Mouse (Mus musculus) right cerebral cortex, postnatal 14 days (tissue): ENCODE data around the gene Fbxw4.

Experiments used
- DNase-seq: peaks from one replicate; pipeline ENCODE4 v3.0.0; 2022

Fbxw4 gene

GRCm38 (mm10) chr19:45535214-45535735 lies 124.8 kb downstream of the Fbxw4 start:
- no peak for DNase-seq

GRCm38 (mm10) chr19:45533617-45534016 lies 126.5 kb downstream of the Fbxw4 start:
- no peak for DNase-seq

- DNase-seq: no peak
Observed at GRCm38 (mm10) chr19:45531554-45531953, 128.6 kb downstream of the Fbxw4 start.

GRCm38 (mm10) chr19:45530200-45530995 lies 129.7 kb downstream of the Fbxw4 start:
- no peak for DNase-seq

- DNase-seq: no peak
Observed at GRCm38 (mm10) chr19:45529294-45529693, 130.8 kb downstream of the Fbxw4 start.
